Mouse (Mus musculus): Measurements from ENCODE around the gene Gm16181. TPM values are rescaled to one million over a fixed set of nuclear protein-coding genes. Genes with fewer than 3 reads are reported as not detected.

Gene Gm16181
- total RNA-seq, 2 experiments from 2014 or later = not detected

Small RNAs within 50 kb of the gene (microRNA-seq; reads per million reads assigned to microRNA genes)
- gene Mir6973a = 0 reads per million in 2 experiments
- 0.27 to 0.38 reads per million in 2 experiments for gene Mir6974
- 0.38 to 1.1 reads per million in 2 experiments for gene Mir6975
- gene Mir8094 = 0 reads per million in 2 experiments

Other genes starting within 250 kb of the Gm16181 start
- gene Hspa1a, start 248.7 kb upstream of the Gm16181 start, total RNA-seq (2021) = 10 to 100 TPM; 17.5 to 41.5 TPM
- gene Hspa1l, start 248.1 kb upstream of the Gm16181 start, total RNA-seq (2021) = 10 to 100 TPM in 1 of 2 experiments, 1 to 10 TPM in 1; 9.8 to 10.8 TPM
- gene Lsm2, start 239.0 kb upstream of the Gm16181 start, total RNA-seq (2021) = 10 to 100 TPM; 16.3 to 18.0 TPM
- 10 to 100 TPM; 32.4 to 35.1 TPM for gene Vars, start 219.8 kb upstream of the Gm16181 start, total RNA-seq (2021)
- 10 to 100 TPM; 13.1 to 14.1 TPM for gene Vwa7, start 204.3 kb upstream of the Gm16181 start, total RNA-seq (2021)
- not detected for gene Sapcd1, start 192.8 kb upstream of the Gm16181 start, total RNA-seq (2021)
- not detected for gene Msh5, start 174.1 kb upstream of the Gm16181 start, total RNA-seq (2021)
- 10 to 100 TPM; 30.4 to 32.4 TPM for gene Clic1, start 170.9 kb upstream of the Gm16181 start, total RNA-seq (2021)
- gene Ddah2, start 161.8 kb upstream of the Gm16181 start, total RNA-seq (2021) = 10 to 100 TPM; 14.0 to 19.8 TPM
- gene Ly6g6c, start 155.4 kb upstream of the Gm16181 start, total RNA-seq (2021) = not detected
- gene Mpig6b, start 154.7 kb upstream of the Gm16181 start, total RNA-seq (2021) = under 1 TPM; 0.31 to 0.87 TPM
- not detected for gene Ly6g6e, start 143.9 kb upstream of the Gm16181 start, total RNA-seq (2021)
- under 1 TPM in 1 of 2 experiments, not detected in 1; 0.57 TPM for gene Ly6g6d, start 142.8 kb upstream of the Gm16181 start, total RNA-seq (2021)
- not detected for gene Ly6g6f, start 135.2 kb upstream of the Gm16181 start, total RNA-seq (2021)
- 10 to 100 TPM; 55.1 to 59.5 TPM for gene Abhd16a, start 131.6 kb upstream of the Gm16181 start, total RNA-seq (2021)
- gene Ly6g5c, start 112.6 kb upstream of the Gm16181 start, total RNA-seq (2021) = not detected
- gene Ly6g5b, start 105.4 kb upstream of the Gm16181 start, total RNA-seq (2021) = not detected
- 10 to 100 TPM in 1 of 2 experiments, 1 to 10 TPM in 1; 7.3 to 10.5 TPM for gene Gpank1, start 99.4 kb upstream of the Gm16181 start, total RNA-seq (2021)
- gene Csnk2b, start 98.8 kb upstream of the Gm16181 start, total RNA-seq (2021) = 100 to 1,000 TPM; 149 to 150 TPM
- 10 to 100 TPM; 25.3 to 28.5 TPM for gene D17H6S53E, start 94.5 kb upstream of the Gm16181 start, total RNA-seq (2021)
- not detected for gene Apom, start 88.8 kb upstream of the Gm16181 start, total RNA-seq (2021)
- 100 to 1,000 TPM; 242 to 244 TPM for gene Bag6, start 85.7 kb upstream of the Gm16181 start, total RNA-seq (2021)
- 100 to 1,000 TPM; 125 to 144 TPM for gene Prrc2a, start 55.9 kb upstream of the Gm16181 start, total RNA-seq (2021)
- 1 to 10 TPM; 3.7 to 4.8 TPM for gene Aif1, start 44.8 kb upstream of the Gm16181 start, total RNA-seq (2021)
- 1 to 10 TPM; 2.0 to 3.3 TPM for gene Lst1, start 32.4 kb upstream of the Gm16181 start, total RNA-seq (2021)
- 10 to 100 TPM in 1 of 2 experiments, 1 to 10 TPM in 1; 1.5 to 12.1 TPM for gene Ltb, start 26.4 kb upstream of the Gm16181 start, total RNA-seq (2021)
- under 1 TPM; 0.25 to 0.28 TPM for gene Tnf, start 18.8 kb upstream of the Gm16181 start, total RNA-seq (2021)
- 1 to 10 TPM in 1 of 2 experiments, not detected in 1; 1.0 TPM for gene Lta, start 15.5 kb upstream of the Gm16181 start, total RNA-seq (2021)
- gene Atp6v1g2, start 12.8 kb downstream of the Gm16181 start, total RNA-seq (2021) = 1 to 10 TPM; 2.1 to 2.3 TPM
- 1 to 10 TPM; 8.2 to 8.3 TPM for gene Nfkbil1, start 15.0 kb downstream of the Gm16181 start, total RNA-seq (2021)
- 10 to 100 TPM; 77.3 to 83.1 TPM for gene Ddx39b, start 20.9 kb downstream of the Gm16181 start, total RNA-seq (2021)
- 100 to 1,000 TPM; 164 to 263 TPM for gene H2-D1, start 41.9 kb downstream of the Gm16181 start, total RNA-seq (2021)
- 1 to 10 TPM; 2.6 to 3.9 TPM for gene H2-Q1, start 99.6 kb downstream of the Gm16181 start, total RNA-seq (2021)
- gene H2-Q2, start 121.4 kb downstream of the Gm16181 start, total RNA-seq (2021) = 1 to 10 TPM; 1.7 TPM
- gene H2-Q4, start 158.8 kb downstream of the Gm16181 start, total RNA-seq (2021) = 10 to 100 TPM; 18.7 to 54.0 TPM
- 10 to 100 TPM in 1 of 2 experiments, 1 to 10 TPM in 1; 6.8 to 30.2 TPM for gene H2-Q6, start 204.0 kb downstream of the Gm16181 start, total RNA-seq (2021)
- 10 to 100 TPM in 1 of 2 experiments, 1 to 10 TPM in 1; 7.4 to 21.5 TPM for gene H2-Q7, start 218.3 kb downstream of the Gm16181 start, total RNA-seq (2021)
- 1 to 10 TPM in 1 of 2 experiments, under 1 TPM in 1; 0.62 to 2.2 TPM for gene H2-Q10, start 249.3 kb downstream of the Gm16181 start, total RNA-seq (2021)